Mouse (Mus musculus): ENCODE measurements around the gene Cdh4. TPM values are rescaled to one million over a fixed set of nuclear protein-coding genes. Genes with fewer than 3 reads are reported as not detected.

The Cdh4 gene
- polyA plus RNA-seq, 1 experiment = not detected

- Histone ChIP-seq H3K27me3 (ENCODE audit: control insufficient read depth) (no peaks in the 10 kb centered on the region), H3K36me3 (ENCODE audit: control insufficient read depth) (no peaks in the 10 kb centered on the region), H3K9me3 (ENCODE audit: control insufficient read depth, low read length) (no peaks in the 10 kb centered on the region), H3K4me1 (ENCODE audit: control insufficient read depth) (no peaks in the 10 kb centered on the region), H3K4me3 (replicated peaks) (no peak overlapping the region)
- TF ChIP-seq GATA1 (IDR thresholded peaks at IDR 0.05; ENCODE audit: low read length) = no peak
- no peak for TF ChIP-seq TAL1 (IDR thresholded peaks at IDR 0.05; ENCODE audit: low read length)
Measured at GRCm38 (mm10) chr2:179687243-179687681, 245.0 kb downstream of the Cdh4 start.

GRCm38 (mm10) chr2:179688976-179689375 lies 246.7 kb downstream of the Cdh4 start:
- Histone ChIP-seq H3K36me3 (ENCODE audit: control insufficient read depth) (no peaks in the 10 kb centered on the region), H3K4me1 (ENCODE audit: control insufficient read depth) (no peaks in the 10 kb centered on the region), H3K9me3 (ENCODE audit: control insufficient read depth, low read length) (no peaks in the 10 kb centered on the region), H3K4me3 (replicated peaks) (no peak overlapping the region), H3K27me3 (ENCODE audit: control insufficient read depth) (no peaks in the 10 kb centered on the region)
- TF ChIP-seq TAL1 (IDR thresholded peaks at IDR 0.05; ENCODE audit: low read length) = no peak
- no peak for TF ChIP-seq GATA1 (IDR thresholded peaks at IDR 0.05; ENCODE audit: low read length)

- TF ChIP-seq TAL1 (IDR thresholded peaks at IDR 0.05; ENCODE audit: low read length) (no peak), GATA1 (IDR thresholded peaks at IDR 0.05; ENCODE audit: low read length) (no peak)
- H3K27me3 ChIP-seq (ENCODE audit: control insufficient read depth) = no peaks in the 10 kb centered on the region
- no peaks in the 10 kb centered on the region for H3K9me3 ChIP-seq (ENCODE audit: control insufficient read depth, low read length)
- no peak overlapping the region for H3K4me3 ChIP-seq (replicated peaks)
- no peaks in the 10 kb centered on the region for H3K4me1 ChIP-seq (ENCODE audit: control insufficient read depth)
- H3K36me3 ChIP-seq (ENCODE audit: control insufficient read depth) = no peaks in the 10 kb centered on the region
Measured at GRCm38 (mm10) chr2:179689761-179690160, 247.5 kb downstream of the Cdh4 start.

GRCm38 (mm10) chr2:179690571-179690970 lies 248.3 kb downstream of the Cdh4 start:
- Histone ChIP-seq H3K4me3 (replicated peaks) (no peak overlapping the region), H3K4me1 (ENCODE audit: control insufficient read depth) (no peaks in the 10 kb centered on the region), H3K9me3 (ENCODE audit: control insufficient read depth, low read length) (no peaks in the 10 kb centered on the region), H3K36me3 (ENCODE audit: control insufficient read depth) (no peaks in the 10 kb centered on the region), H3K27me3 (ENCODE audit: control insufficient read depth) (no peaks in the 10 kb centered on the region)
- TF ChIP-seq GATA1 (IDR thresholded peaks at IDR 0.05; ENCODE audit: low read length) = no peak
- no peak for TF ChIP-seq TAL1 (IDR thresholded peaks at IDR 0.05; ENCODE audit: low read length)

GRCm38 (mm10) chr2:179694936-179695335 lies 252.7 kb downstream of the Cdh4 start:
- no peaks in the 10 kb centered on the region for H3K36me3 ChIP-seq (ENCODE audit: control insufficient read depth)
- no peaks in the 10 kb centered on the region for H3K9me3 ChIP-seq (ENCODE audit: control insufficient read depth, low read length)
- no peak overlapping the region for H3K4me3 ChIP-seq (replicated peaks)
- no peaks in the 10 kb centered on the region for H3K27me3 ChIP-seq (ENCODE audit: control insufficient read depth)
- no peaks in the 10 kb centered on the region for H3K4me1 ChIP-seq (ENCODE audit: control insufficient read depth)
- TF ChIP-seq TAL1 (IDR thresholded peaks at IDR 0.05; ENCODE audit: low read length) (no peak), GATA1 (IDR thresholded peaks at IDR 0.05; ENCODE audit: low read length) (no peak)

GRCm38 (mm10) chr2:179697601-179698000 lies 255.4 kb downstream of the Cdh4 start:
- Histone ChIP-seq H3K36me3 (ENCODE audit: control insufficient read depth) (no peaks in the 10 kb centered on the region), H3K4me1 (ENCODE audit: control insufficient read depth) (no peaks in the 10 kb centered on the region), H3K27me3 (ENCODE audit: control insufficient read depth) (no peaks in the 10 kb centered on the region), H3K9me3 (ENCODE audit: control insufficient read depth, low read length) (no peaks in the 10 kb centered on the region), H3K4me3 (replicated peaks) (no peak overlapping the region)
- TF ChIP-seq GATA1 (IDR thresholded peaks at IDR 0.05; ENCODE audit: low read length) = no peak
- no peak for TF ChIP-seq TAL1 (IDR thresholded peaks at IDR 0.05; ENCODE audit: low read length)

GRCm38 (mm10) chr2:179698196-179698985 lies 256.2 kb downstream of the Cdh4 start:
- Histone ChIP-seq H3K9me3 (ENCODE audit: control insufficient read depth, low read length) (no peaks in the 10 kb centered on the region), H3K4me3 (replicated peaks) (no peak overlapping the region), H3K27me3 (ENCODE audit: control insufficient read depth) (no peaks in the 10 kb centered on the region), H3K36me3 (ENCODE audit: control insufficient read depth) (no peaks in the 10 kb centered on the region), H3K4me1 (ENCODE audit: control insufficient read depth) (no peaks in the 10 kb centered on the region)
- TF ChIP-seq GATA1 (IDR thresholded peaks at IDR 0.05; ENCODE audit: low read length) (no peak), TAL1 (IDR thresholded peaks at IDR 0.05; ENCODE audit: low read length) (no peak)

GRCm38 (mm10) chr2:179705043-179705442 lies 262.8 kb downstream of the Cdh4 start:
- no peaks in the 10 kb centered on the region for H3K36me3 ChIP-seq (ENCODE audit: control insufficient read depth)
- no peak overlapping the region for H3K4me3 ChIP-seq (replicated peaks)
- no peak for TF ChIP-seq GATA1 (IDR thresholded peaks at IDR 0.05; ENCODE audit: low read length)
- TF ChIP-seq TAL1 (IDR thresholded peaks at IDR 0.05; ENCODE audit: low read length) = no peak
- no peaks in the 10 kb centered on the region for H3K27me3 ChIP-seq (ENCODE audit: control insufficient read depth)
- H3K4me1 ChIP-seq (ENCODE audit: control insufficient read depth) = no peaks in the 10 kb centered on the region
- H3K9me3 ChIP-seq (ENCODE audit: control insufficient read depth, low read length) = peaks cover 8% of the 10 kb centered on the region

GRCm38 (mm10) chr2:179705461-179705860 lies 263.2 kb downstream of the Cdh4 start:
- Histone ChIP-seq H3K27me3 (ENCODE audit: control insufficient read depth) (no peaks in the 10 kb centered on the region), H3K9me3 (ENCODE audit: control insufficient read depth, low read length) (peaks cover 8% of the 10 kb centered on the region), H3K4me3 (replicated peaks) (no peak overlapping the region), H3K4me1 (ENCODE audit: control insufficient read depth) (no peaks in the 10 kb centered on the region), H3K36me3 (ENCODE audit: control insufficient read depth) (no peaks in the 10 kb centered on the region)
- TF ChIP-seq TAL1 (IDR thresholded peaks at IDR 0.05; ENCODE audit: low read length) (no peak), GATA1 (IDR thresholded peaks at IDR 0.05; ENCODE audit: low read length) (no peak)

Measured in erythroblast, embryonic 14.5 days (primary cell).